Mouse (Mus musculus): ENCODE measurements at regions not wholly inside any gene's neighbourhood (a gene's known extent, or its start where the extent isn't known, plus 50 kb on each side); places are given as distances from the start of the nearest gene placed in this dataset.
"Not testable (repeated sequence)": the region's sequence is repeated elsewhere in the genome, so short reads cannot be mapped to it uniquely, and the experiment has no call there.

DNA sequence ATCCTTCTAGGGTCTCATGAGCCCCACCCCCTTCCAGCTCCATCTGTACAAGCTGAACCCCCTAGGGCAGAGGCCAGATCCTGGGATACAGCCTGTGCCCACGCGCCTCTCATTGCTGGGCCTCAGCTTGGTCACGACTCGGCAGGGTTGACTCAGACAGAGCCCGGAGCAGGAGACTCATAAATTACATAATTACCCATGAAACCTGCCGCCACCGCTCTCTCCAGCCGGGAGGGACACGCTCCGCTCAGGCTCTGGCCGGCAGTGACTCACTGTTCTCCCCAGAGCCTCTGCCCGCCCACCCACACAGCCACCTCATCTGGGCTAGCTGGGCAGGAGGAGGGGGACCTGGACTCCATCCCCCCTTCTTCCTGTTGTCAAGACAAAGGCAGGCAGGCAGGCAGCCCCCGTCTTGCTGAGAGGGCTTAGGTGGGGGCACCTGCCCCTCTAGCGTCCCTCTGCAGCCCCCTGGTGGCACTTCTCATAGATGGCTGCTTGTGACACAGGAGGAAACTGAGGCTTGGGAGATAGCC is 149.6 kb upstream of the Rtl1 start:
- DNase-seq: peak; percentile 86 to 88

- no peak for DNase-seq
Measured at GRCm38 (mm10) chr12:109754986-109755385, 154.9 kb upstream of the Rtl1 start.

GRCm38 (mm10) chr12:109764293-109764692 is 164.2 kb upstream of the Rtl1 start:
- peak in 1 of 2 experiments; percentile 26 for DNase-seq

DNA sequence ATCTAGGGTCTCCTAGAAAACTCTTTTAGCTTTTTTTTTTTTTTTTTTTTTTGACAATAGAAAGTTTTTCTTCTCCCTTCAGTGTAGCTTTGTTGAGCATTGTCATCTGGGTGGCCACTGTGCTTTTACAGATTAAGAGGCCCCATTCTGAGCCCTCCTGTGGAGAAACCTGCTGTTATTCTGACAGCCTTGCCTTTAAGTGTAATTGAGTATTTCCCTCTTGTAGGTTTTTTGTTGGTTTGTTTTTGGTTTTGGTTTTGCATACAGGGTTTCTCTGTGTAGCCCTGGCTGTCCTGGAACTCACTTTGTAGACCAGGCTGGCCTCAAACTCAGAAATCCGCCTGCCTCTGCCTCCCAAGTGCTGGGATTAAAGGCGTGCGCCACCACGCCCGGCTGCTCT is 166.5 kb upstream of the Rtl1 start:
- DNase-seq: not testable (repeated sequence)

DNA sequence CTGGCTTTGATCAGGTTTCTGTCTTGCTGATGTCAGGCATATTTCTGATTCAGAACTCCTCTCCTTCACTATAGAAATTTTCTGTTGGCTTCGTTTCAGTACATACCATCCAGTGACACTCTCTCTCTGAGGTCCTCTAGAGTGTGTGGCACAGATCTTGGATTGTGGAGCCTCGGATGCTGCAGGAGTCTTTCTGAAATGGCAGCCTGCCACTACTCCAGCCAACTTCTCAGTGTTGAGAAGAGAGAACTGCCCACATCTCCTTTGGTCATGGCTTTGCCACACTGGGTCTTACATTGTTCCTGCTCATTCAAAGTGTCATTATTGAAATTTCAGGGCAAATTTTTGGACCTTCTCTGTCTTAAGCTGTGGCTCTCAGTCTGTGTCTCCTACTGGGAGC is 172.4 kb upstream of the Rtl1 start:
- DNase-seq: no peak

GRCm38 (mm10) chr12:109773909-109774313 is 173.8 kb upstream of the Rtl1 start:
- no peak for DNase-seq

GRCm38 (mm10) chr12:109798846-109799245 is 198.7 kb upstream of the Rtl1 start:
- peak; percentile 30 to 52 for DNase-seq

GRCm38 (mm10) chr12:109799395-109799794 is 199.3 kb upstream of the Rtl1 start:
- DNase-seq: no peak

DNA sequence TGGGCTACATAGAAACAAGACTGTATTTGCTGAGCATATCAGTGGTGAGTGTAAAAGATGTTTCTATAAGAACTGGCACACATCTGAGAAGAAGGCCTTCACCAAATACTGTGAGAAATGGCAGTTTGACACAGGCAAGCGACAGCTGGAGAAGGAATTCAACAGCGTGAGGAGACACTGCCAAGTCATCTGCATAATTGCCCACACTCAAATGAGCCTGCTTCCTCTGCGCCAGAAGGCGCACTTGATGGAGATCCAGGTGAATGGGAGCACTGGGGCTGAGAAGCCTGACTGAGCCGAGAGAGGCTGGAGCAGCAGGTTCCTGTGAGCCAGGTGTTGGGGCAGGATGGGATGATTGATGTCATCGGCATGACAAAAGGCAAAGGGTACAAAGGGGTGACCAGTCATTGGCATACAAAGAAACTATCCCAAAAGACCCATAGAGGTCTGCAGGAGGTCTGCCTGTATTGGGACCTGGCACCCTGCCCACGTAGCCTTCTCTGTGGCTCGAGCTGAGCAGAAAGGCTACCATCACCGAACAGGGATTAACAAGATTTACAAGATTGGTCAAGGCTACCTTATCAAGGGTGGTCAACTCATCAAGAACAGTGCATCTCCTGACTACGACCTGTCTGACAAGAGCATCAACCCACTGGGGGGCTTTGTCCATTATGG is 227.2 kb upstream of the Rtl1 start:
- DNase-seq: no peak

- DNase-seq: peak; percentile 29 to 60
Measured at GRCm38 (mm10) chr12:109830303-109831020, 230.3 kb upstream of the Rtl1 start.

- no peak for DNase-seq
Measured at GRCm38 (mm10) chr12:109832964-109833363, 232.8 kb upstream of the Rtl1 start.

DNA sequence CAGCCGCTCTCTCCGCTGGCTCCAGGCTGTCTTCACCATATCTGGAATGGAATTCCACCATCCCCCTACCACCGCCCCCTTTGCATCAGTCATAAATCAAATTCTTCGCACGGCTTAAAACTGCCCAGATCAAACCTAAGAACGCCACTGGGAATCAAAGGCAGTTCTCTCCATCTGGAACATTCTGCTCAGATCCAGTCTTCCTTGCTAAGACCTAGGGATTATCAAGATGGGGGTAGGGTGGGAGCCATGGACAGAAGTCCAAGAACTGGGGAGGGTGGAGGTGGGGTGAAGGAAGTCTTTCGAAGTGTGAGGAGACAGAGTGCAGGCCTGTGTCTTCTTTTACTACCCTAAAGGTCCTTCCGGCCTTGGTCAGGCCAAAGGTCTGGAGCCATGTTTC is 236.4 kb upstream of the Rtl1 start:
- no peak for DNase-seq

DNA sequence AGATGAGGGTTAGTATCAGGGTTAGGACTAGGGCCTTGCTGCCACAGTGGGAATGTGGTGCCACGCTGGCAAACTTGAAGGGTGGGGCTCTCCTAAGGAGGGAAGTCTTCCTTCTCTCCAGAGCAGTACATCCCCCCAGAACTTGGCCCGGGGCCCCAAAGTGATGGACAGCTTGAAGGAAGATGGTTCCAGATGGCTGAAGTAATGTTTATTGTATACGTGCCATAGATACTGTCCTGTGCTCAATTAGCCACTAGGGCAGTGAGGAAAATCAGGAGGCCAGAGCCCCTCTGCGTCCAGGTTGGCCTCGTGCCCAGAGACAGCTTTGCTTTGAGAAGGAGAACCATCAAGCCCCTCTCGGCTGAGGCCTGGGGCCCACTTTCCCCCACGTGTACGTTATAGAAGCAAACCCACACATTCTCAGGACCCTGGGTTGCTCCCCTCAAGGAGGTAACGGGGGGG is 239.0 kb upstream of the Rtl1 start:
- no peak for DNase-seq

DNA sequence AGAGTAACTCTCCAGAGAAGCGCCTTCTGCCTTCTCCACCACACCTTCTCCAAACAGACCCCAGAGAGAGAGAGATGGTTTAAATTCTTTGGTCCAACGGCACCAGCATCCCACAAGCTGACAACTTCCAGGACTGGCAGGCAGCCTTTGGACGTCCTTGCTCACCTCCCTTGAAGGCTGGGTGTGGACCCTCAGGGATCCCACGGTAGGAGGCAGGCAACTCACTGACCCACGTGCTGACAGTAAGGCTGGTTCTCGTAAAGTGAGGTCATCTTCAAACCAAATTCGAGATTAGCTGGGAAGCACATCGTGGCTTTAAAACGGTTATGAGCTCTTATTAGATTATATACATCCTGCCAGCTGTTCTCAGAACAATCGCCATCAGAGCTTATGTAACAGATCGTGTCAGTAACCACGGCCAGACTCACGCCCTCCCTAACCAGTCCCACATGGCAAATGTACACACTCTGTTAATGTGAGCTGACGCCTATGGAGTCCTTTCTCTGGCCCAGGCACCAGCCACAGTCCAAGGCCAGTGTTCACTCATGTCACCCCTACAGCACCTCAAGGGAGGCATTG is 239.9 kb upstream of the Rtl1 start:
- DNase-seq: no peak

DNA sequence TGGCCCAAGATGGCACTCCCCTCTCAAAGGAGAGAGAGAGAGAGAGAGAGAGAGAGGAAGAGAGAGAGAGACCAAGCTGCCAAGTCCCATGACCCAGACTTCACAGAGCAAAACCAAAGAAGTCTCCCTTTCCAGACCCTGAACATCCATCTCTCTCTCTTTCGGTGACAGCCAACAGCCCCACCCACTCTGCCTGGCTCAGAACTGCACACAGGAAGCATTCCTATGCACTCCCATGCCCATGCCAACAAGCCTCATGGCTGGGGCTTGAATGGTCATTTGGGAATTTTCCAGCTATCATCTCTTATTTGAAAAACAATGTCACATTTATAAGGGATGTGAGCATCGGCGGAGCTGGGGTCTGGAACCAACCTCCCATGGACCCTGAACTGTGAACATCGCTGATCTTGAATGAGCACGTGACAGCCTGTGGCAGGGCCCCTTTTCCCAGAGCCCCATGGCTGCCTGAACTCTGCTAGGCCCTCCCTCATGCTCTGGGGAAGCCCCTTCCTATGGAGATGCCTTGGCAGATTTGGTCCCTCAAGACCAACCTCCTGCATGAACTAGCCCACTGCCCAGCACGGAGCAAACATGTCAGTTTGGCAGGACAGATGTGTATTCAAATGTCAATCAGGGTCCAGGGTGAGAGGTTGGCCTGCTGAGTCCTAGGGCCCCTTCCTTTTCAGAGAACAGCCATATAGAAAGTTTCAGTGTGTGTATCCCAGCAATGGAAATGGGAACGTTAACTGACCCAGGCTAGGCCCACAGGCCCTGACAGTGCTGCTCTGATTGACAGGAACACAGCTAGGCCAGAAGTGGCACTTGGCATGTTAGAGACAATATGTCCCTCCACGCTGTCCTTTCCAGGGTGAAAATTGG is 244.8 kb upstream of the Rtl1 start:
- DNase-seq: no peak

- DNase-seq: no peak
Measured at GRCm38 (mm10) chr12:109845602-109845906, 245.4 kb upstream of the Rtl1 start.

DNA sequence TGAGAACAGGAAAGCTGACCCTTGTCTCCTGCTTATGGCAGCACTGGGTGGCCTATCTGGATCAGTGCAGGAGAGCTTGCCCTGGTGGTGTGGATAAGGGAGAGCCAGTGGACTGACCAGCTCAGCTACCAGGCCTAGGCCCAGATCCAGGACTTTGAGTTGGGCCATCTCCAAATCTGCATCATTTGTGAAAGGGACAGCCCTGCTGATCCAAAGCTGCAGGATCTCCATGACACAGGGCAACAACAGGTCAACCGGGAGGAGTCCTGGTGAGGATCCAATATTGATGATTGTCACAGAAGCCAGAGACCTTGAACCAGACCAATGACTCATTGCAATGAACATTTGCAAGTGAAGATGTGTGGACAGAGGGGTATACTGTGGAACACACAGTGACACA is 256.2 kb upstream of the Rtl1 start:
- DNase-seq: peak; percentile 48 to 66

GRCm38 (mm10) chr12:109857705-109858104 is 257.6 kb upstream of the Rtl1 start:
- no peak for DNase-seq

GRCm38 (mm10) chr12:109864826-109865225 is 264.7 kb upstream of the Rtl1 start:
- DNase-seq: no peak

DNA sequence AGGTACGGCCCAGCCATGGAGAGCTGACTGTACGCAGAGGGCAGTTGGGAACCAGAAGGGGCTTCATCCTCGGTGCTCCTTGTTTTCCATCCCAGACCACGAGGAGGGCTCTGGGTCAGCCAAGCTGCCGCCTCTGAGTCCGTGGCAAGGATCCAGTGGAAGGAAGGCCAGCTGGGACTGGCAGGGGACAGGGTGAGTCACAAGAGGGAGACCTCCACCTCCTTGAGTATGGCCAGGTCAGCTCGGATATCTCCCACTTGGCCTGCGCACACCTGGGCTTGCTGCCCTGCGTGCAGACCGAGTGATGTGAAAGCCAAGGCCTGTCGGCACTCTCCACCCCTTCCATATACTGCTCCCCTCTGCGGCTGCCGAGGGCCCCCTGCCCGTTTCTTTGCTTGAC is 270.9 kb upstream of the Rtl1 start:
- DNase-seq: no peak

- no peak for DNase-seq
Measured at GRCm38 (mm10) chr12:109874466-109874865, 274.3 kb upstream of the Rtl1 start.

DNA sequence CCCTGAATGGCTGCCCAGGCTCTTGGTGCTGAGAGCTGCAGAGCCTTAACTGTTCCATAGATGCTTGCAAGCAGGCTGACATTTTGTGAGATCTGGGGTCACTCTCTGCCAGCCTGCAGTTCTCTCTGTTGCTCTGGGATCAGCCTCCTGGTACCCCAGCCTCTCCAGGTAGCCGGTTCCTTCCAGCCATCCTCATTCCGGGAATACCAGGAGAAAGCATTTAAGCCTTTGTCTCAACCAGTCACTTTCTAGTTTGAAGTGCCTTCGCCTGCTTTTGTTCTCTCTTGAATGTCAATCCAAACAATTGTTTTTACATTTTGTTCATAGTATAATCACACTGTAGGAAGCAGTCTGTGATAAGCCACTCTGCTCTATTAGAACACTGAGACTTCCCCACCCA is 281.0 kb upstream of the Rtl1 start:
- no peak for DNase-seq
